Mouse (Mus musculus) forebrain, embryonic 16.5 days (tissue): Measurements from ENCODE around the gene 4930407I10Rik. TPM values are rescaled to one million over a fixed set of nuclear protein-coding genes. Genes with fewer than 3 reads are reported as not detected.

Experiments
- ATAC-seq: fragments of 200-750 bp; cut with Nextera tagmentation; 2 replicates; pipeline ENCODE4 v1.8.0; 2017; ENCODE audit warnings: mild to moderate bottlenecking, moderate library complexity
- H3K27ac ChIP-seq: fragments of 300-500 bp; sonication (generic); 2 replicates; pipeline ENCODE4 v1.5.1; 2014; ENCODE audit warnings: low read length, control low read depth
- H3K27me3 ChIP-seq: fragments of 300-500 bp; sonication (generic); replicated peaks from 2 replicates; pipeline ENCODE4 v1.6.1; 2014; ENCODE audit warnings: low read length; ENCODE audit not compliant: control insufficient read depth, insufficient read depth
- H3K36me3 ChIP-seq: fragments of 300-500 bp; sonication (generic); 2 replicates; pipeline ENCODE4 v1.6.1; 2014; ENCODE audit not compliant: control insufficient read depth, insufficient read depth
- H3K4me1 ChIP-seq: fragments of 300-500 bp; sonication (generic); replicated peaks from 2 replicates; pipeline ENCODE4 v1.6.1; 2014; ENCODE audit warnings: low read length; ENCODE audit not compliant: control insufficient read depth, insufficient read depth
- H3K4me2 ChIP-seq: fragments of 300-500 bp; sonication (generic); 2 replicates; pipeline ENCODE4 v1.6.1; 2014; ENCODE audit warnings: mild to moderate bottlenecking, low read length, control low read depth
- H3K4me3 ChIP-seq: fragments of 300-500 bp; sonication (generic); replicated peaks from 2 replicates; pipeline ENCODE4 v1.5.1; 2014; ENCODE audit warnings: mild to moderate bottlenecking, low read length, control low read depth
- H3K9ac ChIP-seq: fragments of 300-500 bp; sonication (generic); replicated peaks from 2 replicates; pipeline ENCODE4 v1.6.1; 2014; ENCODE audit warnings: low read depth, low read length, control low read depth
- H3K9me3 ChIP-seq: fragments of 300-500 bp; sonication (generic); 2 replicates; pipeline ENCODE4 v1.6.1; 2016; ENCODE audit warnings: low read length; ENCODE audit not compliant: control insufficient read depth
- WGBS: fragments of 180-500 bp; shearing (Covaris S2); extraction: QIAGEN DNeasy Blood & Tissue Kit; methylation state at CpG from one replicate; pipeline ENCODE4 v1.1.7; 2014; 5-methylcytosine and 5-hydroxymethylcytosine counted together
- polyA plus RNA-seq: library from polyadenylated mRNA; unstranded; fragments of >200 nt; fragmentation: Nextera tagmentation; extraction: Ambion mirVana; gene quantifications from 2 replicates; pipeline ENCODE4 v1.2.1, GENCODE M21; 2015

4930407I10Rik gene
- polyA plus RNA-seq, 1 experiment from 2014 or later = not detected

DNA sequence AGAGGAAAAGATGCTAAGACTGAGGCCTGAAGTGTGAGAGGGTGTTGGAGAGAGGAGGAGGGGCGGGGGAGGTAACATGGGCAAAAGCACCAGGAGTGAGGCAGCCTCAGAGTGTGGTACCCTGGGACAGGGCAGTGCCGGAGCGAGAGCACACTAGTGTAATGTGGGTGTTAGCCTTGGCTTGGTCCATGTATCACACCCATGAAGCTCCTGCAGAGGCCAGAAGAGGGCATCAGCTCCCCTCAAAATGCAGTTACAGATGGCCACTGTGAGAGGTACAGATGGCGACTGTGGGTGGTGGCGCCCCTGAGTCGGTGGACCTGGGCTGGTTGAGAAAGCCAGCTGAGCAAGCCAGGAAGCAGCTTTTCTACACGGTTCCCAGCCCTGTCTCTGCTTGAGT is 22.2 kb downstream of the 4930407I10Rik start:
- ATAC-seq = 0 out of 2 replicates have a peak, but pooled peaks have one; percentile 18
- Histone ChIP-seq H3K9ac (no peak overlapping the region), H3K4me3 (no peak overlapping the region), H3K4me2 (no peak overlapping the region), H3K36me3 (no peaks in the 10 kb centered on the region), H3K9me3 (no peaks in the 10 kb centered on the region), H3K27ac (no peak overlapping the region), H3K4me1 (no peaks in the 10 kb centered on the region), H3K27me3 (no peaks in the 10 kb centered on the region)
- WGBS = 28% methylated on average over 7 of the region's 7 CpGs

DNA sequence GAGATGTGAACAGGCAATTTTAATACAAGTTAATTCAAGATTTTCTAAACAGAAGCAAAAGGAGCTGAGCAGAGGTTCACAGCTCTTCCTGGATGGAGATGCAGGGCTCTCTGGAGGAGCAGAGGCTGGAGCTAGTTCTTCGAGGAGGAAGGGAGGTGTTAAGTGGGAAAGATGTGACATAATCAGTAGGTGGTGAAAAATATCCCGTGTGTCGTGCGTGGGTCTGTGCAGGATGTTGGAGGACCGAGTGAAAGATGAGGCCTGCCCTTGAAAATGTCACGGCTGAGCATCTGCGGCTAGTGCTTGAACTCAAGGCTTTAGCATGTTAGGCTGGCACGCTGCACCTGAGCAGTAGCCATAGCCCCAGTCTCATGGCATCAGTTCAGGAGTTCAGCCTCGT is 26.7 kb downstream of the 4930407I10Rik start:
- Histone ChIP-seq H3K27me3 (no peaks in the 10 kb centered on the region), H3K4me1 (no peaks in the 10 kb centered on the region), H3K4me3 (no peak overlapping the region), H3K36me3 (no peaks in the 10 kb centered on the region), H3K4me2 (no peak overlapping the region), H3K27ac (no peak overlapping the region), H3K9ac (no peak overlapping the region), H3K9me3 (no peaks in the 10 kb centered on the region)
- 87% methylated on average over 9 of the region's 9 CpGs for WGBS
- no peak for ATAC-seq

DNA sequence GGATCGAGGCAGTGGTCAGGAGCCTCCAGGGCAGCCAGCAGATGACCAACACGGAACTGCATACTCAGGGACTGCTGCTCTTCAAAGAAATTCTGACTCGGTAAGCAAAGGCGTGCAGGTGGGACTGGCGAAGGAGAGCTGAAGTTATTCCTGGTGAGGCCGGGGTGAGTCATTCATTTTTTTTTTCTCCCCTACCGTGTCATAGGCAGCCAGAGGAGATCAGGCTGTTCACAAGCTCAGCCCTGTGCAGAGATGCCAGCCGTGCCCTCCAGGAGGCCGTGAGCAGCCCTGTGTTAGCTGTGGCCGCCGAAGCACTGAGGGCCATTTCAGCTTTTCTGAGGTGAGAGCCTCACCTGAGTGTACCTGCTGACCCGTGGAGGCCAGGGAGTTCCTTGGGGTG is 27.2 kb downstream of the 4930407I10Rik start:
- WGBS = 82% methylated on average over 12 of the region's 12 CpGs
- H3K36me3 ChIP-seq = no peaks in the 10 kb centered on the region
- no peaks in the 10 kb centered on the region for H3K9me3 ChIP-seq
- no peak overlapping the region for H3K4me3 ChIP-seq
- H3K4me2 ChIP-seq = no peak overlapping the region
- no peaks in the 10 kb centered on the region for H3K4me1 ChIP-seq
- H3K27me3 ChIP-seq = no peaks in the 10 kb centered on the region
- no peak for ATAC-seq
- H3K9ac ChIP-seq = no peak overlapping the region
- no peak overlapping the region for H3K27ac ChIP-seq

DNA sequence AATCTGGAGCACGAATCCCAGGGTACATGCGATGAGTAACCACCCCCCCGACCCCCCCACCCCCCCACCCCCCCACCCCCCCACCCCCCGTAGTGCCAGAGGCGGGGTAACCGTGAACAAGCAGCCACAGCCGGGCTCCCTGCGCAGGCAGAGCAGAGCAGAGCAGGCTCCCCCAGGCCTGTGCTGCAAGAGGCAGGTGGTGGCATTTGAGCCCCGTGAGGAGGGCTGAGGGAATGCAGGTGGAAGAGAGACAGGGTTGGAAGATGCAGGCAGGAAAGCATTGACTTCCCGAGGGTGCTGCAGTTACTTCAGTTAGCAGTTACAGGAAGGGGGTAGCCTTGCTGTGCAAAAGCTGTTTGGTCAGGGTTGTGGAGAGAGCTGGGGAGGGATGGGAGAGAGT is 28.3 kb downstream of the 4930407I10Rik start:
- 15% methylated on average over 10 of the region's 10 CpGs for WGBS
- no peaks in the 10 kb centered on the region for H3K27me3 ChIP-seq
- no peak overlapping the region for H3K27ac ChIP-seq
- H3K4me2 ChIP-seq = no peak overlapping the region
- H3K36me3 ChIP-seq = no peaks in the 10 kb centered on the region
- H3K9ac ChIP-seq = no peak overlapping the region
- ATAC-seq = no peak
- H3K4me1 ChIP-seq = no peaks in the 10 kb centered on the region
- H3K4me3 ChIP-seq = no peak overlapping the region
- H3K9me3 ChIP-seq = no peaks in the 10 kb centered on the region

DNA sequence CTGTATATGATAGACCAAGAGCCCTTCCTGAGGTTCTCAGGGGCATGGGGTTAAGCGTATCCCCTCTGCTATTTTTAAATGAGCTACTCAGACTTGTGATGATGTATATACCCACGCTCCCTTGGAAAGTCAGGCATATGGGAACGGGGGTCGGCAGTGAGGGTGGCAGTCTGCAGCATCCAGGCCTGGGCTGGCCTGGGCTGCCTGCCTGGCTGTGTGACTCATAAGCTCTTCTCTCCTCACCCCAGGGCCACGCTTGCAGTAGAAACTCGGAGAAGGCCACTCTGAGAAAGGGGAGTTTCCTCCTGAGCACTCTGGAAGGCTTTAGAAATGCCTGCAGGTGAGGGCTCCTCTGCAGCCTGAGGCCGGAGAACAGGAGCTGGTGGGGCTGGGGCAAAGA is 32.1 kb downstream of the 4930407I10Rik start:
- ATAC-seq = no peak
- Histone ChIP-seq H3K27me3 (no peaks in the 10 kb centered on the region), H3K36me3 (no peaks in the 10 kb centered on the region), H3K9me3 (no peaks in the 10 kb centered on the region), H3K4me3 (no peak overlapping the region), H3K27ac (no peak overlapping the region), H3K4me2 (no peak overlapping the region), H3K4me1 (no peaks in the 10 kb centered on the region), H3K9ac (no peak overlapping the region)
- WGBS = 82% methylated on average over 7 of the region's 7 CpGs

DNA sequence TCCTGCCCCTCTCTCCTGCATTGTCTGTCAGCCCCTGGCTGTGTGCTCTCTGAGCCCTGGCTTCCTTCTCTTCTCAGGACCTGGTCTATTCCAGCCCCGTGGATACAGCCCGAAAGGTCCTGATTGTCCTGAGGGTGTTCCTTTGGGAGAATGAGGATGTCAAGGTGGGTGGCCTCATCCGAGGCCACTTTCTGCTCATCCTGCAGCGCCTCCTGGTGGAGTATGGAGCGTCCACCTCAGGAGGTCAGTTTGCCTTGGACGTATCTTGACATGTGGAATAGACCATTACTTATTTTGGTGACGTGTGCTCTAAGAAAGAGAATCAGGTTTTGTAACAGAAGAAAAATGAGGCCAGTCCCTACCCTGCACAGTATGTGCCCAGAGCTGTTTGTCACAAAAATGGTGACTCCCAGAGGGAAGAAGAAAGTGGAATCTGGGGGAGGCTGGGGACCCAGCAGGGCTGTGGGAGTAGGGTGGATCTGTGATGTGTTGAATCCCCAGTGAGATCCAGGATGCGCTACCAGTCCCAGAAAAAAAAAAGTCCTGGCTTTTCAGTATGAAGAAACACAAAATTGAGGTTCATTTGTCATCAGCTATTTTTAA is 48.1 kb downstream of the 4930407I10Rik start:
- H3K9me3 ChIP-seq = no peaks in the 10 kb centered on the region
- no peaks in the 10 kb centered on the region for H3K36me3 ChIP-seq
- H3K4me1 ChIP-seq = no peaks in the 10 kb centered on the region
- H3K9ac ChIP-seq = no peak overlapping the region
- no peak overlapping the region for H3K4me2 ChIP-seq
- no peak overlapping the region for H3K27ac ChIP-seq
- WGBS = 19% methylated on average over 8 of the region's 8 CpGs
- 0 out of 2 replicates have a peak, but pooled peaks cover 2% of the 10 kb centered on the region for H3K27me3 ChIP-seq
- no peak overlapping the region for H3K4me3 ChIP-seq
- ATAC-seq = no peak

Other genes starting within 250 kb of the 4930407I10Rik start
- gene Tob2, start 200.4 kb upstream of the 4930407I10Rik start, polyA plus RNA-seq = 19.4 and 23.8 TPM in 2 replicates
- 130 and 132 TPM in 2 replicates for gene Phf5a, start 187.2 kb upstream of the 4930407I10Rik start, polyA plus RNA-seq
- gene Aco2, start 186.8 kb upstream of the 4930407I10Rik start, polyA plus RNA-seq = 259 and 260 TPM in 2 replicates
- 93.8 and 103 TPM in 2 replicates for gene Polr3h, start 132.9 kb upstream of the 4930407I10Rik start, polyA plus RNA-seq
- 133 and 182 TPM in 2 replicates for gene Csdc2, start 122.4 kb upstream of the 4930407I10Rik start, polyA plus RNA-seq
- gene Pmm1, start 98.2 kb upstream of the 4930407I10Rik start, polyA plus RNA-seq = 89.9 and 100 TPM in 2 replicates
- gene 1700029P11Rik, start 78.6 kb upstream of the 4930407I10Rik start, polyA plus RNA-seq = not detected in 2 replicates
- gene Xrcc6, start 71.3 kb upstream of the 4930407I10Rik start, polyA plus RNA-seq = 63.0 and 63.1 TPM in 2 replicates
- 45.4 and 47.4 TPM in 2 replicates for gene Desi1, start 25.3 kb upstream of the 4930407I10Rik start, polyA plus RNA-seq
- gene Snu13, start 11.6 kb upstream of the 4930407I10Rik start, polyA plus RNA-seq = 284 and 285 TPM in 2 replicates
- not detected in 2 replicates for gene Mei1, start 10.8 kb downstream of the 4930407I10Rik start, polyA plus RNA-seq
- gene Ccdc134, start 68.8 kb downstream of the 4930407I10Rik start, polyA plus RNA-seq = 16.2 and 16.3 TPM in 2 replicates
- 229 and 232 TPM in 2 replicates for gene Srebf2, start 88.0 kb downstream of the 4930407I10Rik start, polyA plus RNA-seq
- 0.66 and 0.70 TPM in 2 replicates for gene Shisa8, start 153.7 kb downstream of the 4930407I10Rik start, polyA plus RNA-seq
- gene Tnfrsf13c, start 165.2 kb downstream of the 4930407I10Rik start, polyA plus RNA-seq = 0.10 and 0.25 TPM in 2 replicates
- 29.8 and 34.6 TPM in 2 replicates for gene Cenpm, start 185.6 kb downstream of the 4930407I10Rik start, polyA plus RNA-seq
- gene 1500009C09Rik, start 193.2 kb downstream of the 4930407I10Rik start, polyA plus RNA-seq = 17.0 and 18.6 TPM in 2 replicates
- 427 TPM in 2 replicates for gene Sept3, start 215.7 kb downstream of the 4930407I10Rik start, polyA plus RNA-seq
- 0.15 TPM in 1 of 2 replicates, not detected in the other for gene Wbp2nl, start 239.8 kb downstream of the 4930407I10Rik start, polyA plus RNA-seq